Mouse (Mus musculus) lung, postnatal 0 days (tissue): ENCODE data around the gene Zfp740.

Experiments
- CTCF ChIP-seq: IDR thresholded peaks from 2 replicates; pipeline ENCODE4 v1.5.1; 2016; ENCODE audit warnings: antibody characterized with exemption, mild to moderate bottlenecking
- EP300 ChIP-seq: IDR thresholded peaks from 2 replicates; pipeline ENCODE4 v1.6.1; 2016; ENCODE audit warnings: antibody characterized with exemption, mild to moderate bottlenecking, control low read depth

- TF ChIP-seq CTCF = no peak
- no peak for TF ChIP-seq EP300
Measured at GRCm38 (mm10) chr15:102233896-102234295, 30.8 kb downstream of the Zfp740 start.
